Mouse (Mus musculus): Measurements from ENCODE around the gene Fam129b. TPM values are rescaled to one million over a fixed set of nuclear protein-coding genes. Genes with fewer than 3 reads are reported as not detected.

The Fam129b gene
- polyA plus RNA-seq, 1 experiment from 2014 or later: 13.8 TPM

GRCm38 (mm10) chr2:32881054-32881453 lies 5.1 kb downstream of the Fam129b start:
- Histone ChIP-seq H3K4me2 (ENCODE audit: low read length) (no peak overlapping the region), H3K4me1 (ENCODE audit: control insufficient read depth, insufficient read depth, low read length) (peaks cover 28% of the 10 kb centered on the region), H3K27ac (ENCODE audit: low read depth, low read length) (no peak overlapping the region), H3K4me3 (ENCODE audit: low read depth, low read length) (no peak overlapping the region), H3K27me3 (replicated peaks; ENCODE audit: control insufficient read depth, insufficient read depth, low read length) (no peaks in the 10 kb centered on the region), H3K9me3 (replicated peaks; ENCODE audit: control insufficient read depth, low read length) (no peaks in the 10 kb centered on the region), H3K36me3 (ENCODE audit: control insufficient read depth, insufficient read depth, low read length) (no peaks in the 10 kb centered on the region), H3K9ac (ENCODE audit: low read length) (no peak overlapping the region)
- 24% methylated on average over 6 of the region's 6 CpGs for WGBS
- DNase-seq (ENCODE audit: low spot score) (no peak), ATAC-seq (no peak)

- ATAC-seq: no peak
- Histone ChIP-seq H3K9ac (ENCODE audit: low read length) (0 out of 2 replicates have a peak overlapping the region, but pooled peaks have one; percentile 7), H3K4me3 (ENCODE audit: low read depth, low read length) (no peak overlapping the region), H3K9me3 (replicated peaks; ENCODE audit: control insufficient read depth, low read length) (no peaks in the 10 kb centered on the region), H3K4me1 (ENCODE audit: control insufficient read depth, insufficient read depth, low read length) (peaks cover 25% of the 10 kb centered on the region), H3K4me2 (ENCODE audit: low read length) (no peak overlapping the region), H3K36me3 (ENCODE audit: control insufficient read depth, insufficient read depth, low read length) (no peaks in the 10 kb centered on the region), H3K27me3 (replicated peaks; ENCODE audit: control insufficient read depth, insufficient read depth, low read length) (no peaks in the 10 kb centered on the region), H3K27ac (ENCODE audit: low read depth, low read length) (0 out of 2 replicates have a peak overlapping the region, but pooled peaks have one; percentile 9)
- WGBS: 51% methylated on average over 3 of the region's 3 CpGs
- DNase-seq (ENCODE audit: low spot score): peak; percentile 40
Observed at GRCm38 (mm10) chr2:32881723-32882122, 5.8 kb downstream of the Fam129b start.

- H3K4me1 ChIP-seq (ENCODE audit: control insufficient read depth, insufficient read depth, low read length): peaks cover 19% of the 10 kb centered on the region
- H3K27ac ChIP-seq (ENCODE audit: low read depth, low read length): no peak overlapping the region
Observed at GRCm38 (mm10) chr2:32882283-32883043, 6.5 kb downstream of the Fam129b start.

GRCm38 (mm10) chr2:32884745-32885144 lies 8.8 kb downstream of the Fam129b start:
- DNase-seq (ENCODE audit: low spot score): no peak
- H3K27ac ChIP-seq (ENCODE audit: low read depth, low read length): no peak overlapping the region
- no peak overlapping the region for H3K4me2 ChIP-seq (ENCODE audit: low read length)
- H3K36me3 ChIP-seq (ENCODE audit: control insufficient read depth, insufficient read depth, low read length): no peaks in the 10 kb centered on the region
- WGBS: 44% methylated on average over 7 of the region's 7 CpGs
- no peak overlapping the region for H3K9ac ChIP-seq (ENCODE audit: low read length)
- H3K4me1 ChIP-seq (ENCODE audit: control insufficient read depth, insufficient read depth, low read length): peaks cover 16% of the 10 kb centered on the region
- H3K4me3 ChIP-seq (ENCODE audit: low read depth, low read length): no peak overlapping the region
- ATAC-seq: no peak
- H3K27me3 ChIP-seq (replicated peaks; ENCODE audit: control insufficient read depth, insufficient read depth, low read length): no peaks in the 10 kb centered on the region
- H3K9me3 ChIP-seq (replicated peaks; ENCODE audit: control insufficient read depth, low read length): no peaks in the 10 kb centered on the region

More at GRCm38 (mm10) chr2:32882283-32883043, 6.5 kb downstream of the Fam129b start:
- Histone ChIP-seq H3K9me3 (replicated peaks; ENCODE audit: control insufficient read depth, low read length) (no peaks in the 10 kb centered on the region), H3K4me3 (ENCODE audit: low read depth, low read length) (no peak overlapping the region), H3K36me3 (ENCODE audit: control insufficient read depth, insufficient read depth, low read length) (no peaks in the 10 kb centered on the region), H3K9ac (ENCODE audit: low read length) (no peak overlapping the region), H3K4me2 (ENCODE audit: low read length) (no peak overlapping the region), H3K27me3 (replicated peaks; ENCODE audit: control insufficient read depth, insufficient read depth, low read length) (no peaks in the 10 kb centered on the region)
- DNase-seq (ENCODE audit: low spot score): no peak
- ATAC-seq: no peak
- 60% methylated on average over 17 of the region's 21 CpGs for WGBS

GRCm38 (mm10) chr2:32888029-32888428 lies 12.1 kb downstream of the Fam129b start:
- Histone ChIP-seq H3K4me2 (ENCODE audit: low read length) (no peak overlapping the region), H3K4me1 (ENCODE audit: control insufficient read depth, insufficient read depth, low read length) (0 out of 2 replicates have a peak, but pooled peaks cover 5% of the 10 kb centered on the region), H3K36me3 (ENCODE audit: control insufficient read depth, insufficient read depth, low read length) (no peaks in the 10 kb centered on the region), H3K4me3 (ENCODE audit: low read depth, low read length) (no peak overlapping the region), H3K27me3 (replicated peaks; ENCODE audit: control insufficient read depth, insufficient read depth, low read length) (no peaks in the 10 kb centered on the region), H3K9ac (ENCODE audit: low read length) (0 out of 2 replicates have a peak overlapping the region, but pooled peaks have one; percentile 40), H3K27ac (ENCODE audit: low read depth, low read length) (no peak overlapping the region), H3K9me3 (replicated peaks; ENCODE audit: control insufficient read depth, low read length) (no peaks in the 10 kb centered on the region)
- DNase-seq (ENCODE audit: low spot score) (no peak), ATAC-seq (no peak)
- 39% methylated on average over 9 of the region's 9 CpGs for WGBS

GRCm38 (mm10) chr2:32888551-32888950 lies 12.6 kb downstream of the Fam129b start:
- Histone ChIP-seq H3K4me1 (ENCODE audit: control insufficient read depth, insufficient read depth, low read length) (0 out of 2 replicates have a peak, but pooled peaks cover 5% of the 10 kb centered on the region), H3K9ac (ENCODE audit: low read length) (no peak overlapping the region), H3K36me3 (ENCODE audit: control insufficient read depth, insufficient read depth, low read length) (no peaks in the 10 kb centered on the region), H3K4me2 (ENCODE audit: low read length) (no peak overlapping the region), H3K27ac (ENCODE audit: low read depth, low read length) (no peak overlapping the region), H3K27me3 (replicated peaks; ENCODE audit: control insufficient read depth, insufficient read depth, low read length) (no peaks in the 10 kb centered on the region), H3K9me3 (replicated peaks; ENCODE audit: control insufficient read depth, low read length) (no peaks in the 10 kb centered on the region), H3K4me3 (ENCODE audit: low read depth, low read length) (no peak overlapping the region)
- ATAC-seq: no peak
- WGBS: 58% methylated on average over 3 of the region's 3 CpGs
- no peak for DNase-seq (ENCODE audit: low spot score)

- no peak overlapping the region for H3K4me3 ChIP-seq (ENCODE audit: low read depth, low read length)
- no peak overlapping the region for H3K9ac ChIP-seq (ENCODE audit: low read length)
- 80% methylated on average over 3 of the region's 3 CpGs for WGBS
- H3K9me3 ChIP-seq (replicated peaks; ENCODE audit: control insufficient read depth, low read length): no peaks in the 10 kb centered on the region
- peaks cover 9% of the 10 kb centered on the region for H3K4me1 ChIP-seq (ENCODE audit: control insufficient read depth, insufficient read depth, low read length)
- H3K4me2 ChIP-seq (ENCODE audit: low read length): no peak overlapping the region
- DNase-seq (ENCODE audit: low spot score): no peak
- no peak overlapping the region for H3K27ac ChIP-seq (ENCODE audit: low read depth, low read length)
- no peaks in the 10 kb centered on the region for H3K36me3 ChIP-seq (ENCODE audit: control insufficient read depth, insufficient read depth, low read length)
- H3K27me3 ChIP-seq (replicated peaks; ENCODE audit: control insufficient read depth, insufficient read depth, low read length): no peaks in the 10 kb centered on the region
- ATAC-seq: no peak
Observed at GRCm38 (mm10) chr2:32890280-32890679, 14.4 kb downstream of the Fam129b start.

GRCm38 (mm10) chr2:32891278-32891677 lies 15.4 kb downstream of the Fam129b start:
- Histone ChIP-seq H3K4me3 (ENCODE audit: low read depth, low read length) (no peak overlapping the region), H3K27ac (ENCODE audit: low read depth, low read length) (no peak overlapping the region), H3K4me2 (ENCODE audit: low read length) (no peak overlapping the region), H3K36me3 (ENCODE audit: control insufficient read depth, insufficient read depth, low read length) (no peaks in the 10 kb centered on the region), H3K27me3 (replicated peaks; ENCODE audit: control insufficient read depth, insufficient read depth, low read length) (no peaks in the 10 kb centered on the region), H3K9ac (ENCODE audit: low read length) (no peak overlapping the region), H3K4me1 (ENCODE audit: control insufficient read depth, insufficient read depth, low read length) (peaks cover 17% of the 10 kb centered on the region), H3K9me3 (replicated peaks; ENCODE audit: control insufficient read depth, low read length) (no peaks in the 10 kb centered on the region)
- WGBS: 79% methylated on average over 9 of the region's 9 CpGs
- ATAC-seq (no peak), DNase-seq (ENCODE audit: low spot score) (no peak)

- ATAC-seq (no peak), DNase-seq (ENCODE audit: low spot score) (no peak)
- Histone ChIP-seq H3K4me3 (ENCODE audit: low read depth, low read length) (no peak overlapping the region), H3K9ac (ENCODE audit: low read length) (no peak overlapping the region), H3K4me2 (ENCODE audit: low read length) (no peak overlapping the region), H3K4me1 (ENCODE audit: control insufficient read depth, insufficient read depth, low read length) (peaks cover 25% of the 10 kb centered on the region), H3K27me3 (replicated peaks; ENCODE audit: control insufficient read depth, insufficient read depth, low read length) (no peaks in the 10 kb centered on the region), H3K9me3 (replicated peaks; ENCODE audit: control insufficient read depth, low read length) (no peaks in the 10 kb centered on the region), H3K36me3 (ENCODE audit: control insufficient read depth, insufficient read depth, low read length) (no peaks in the 10 kb centered on the region), H3K27ac (ENCODE audit: low read depth, low read length) (no peak overlapping the region)
- WGBS: 91% methylated on average over 14 of the region's 14 CpGs
Observed at GRCm38 (mm10) chr2:32892490-32892889, 16.6 kb downstream of the Fam129b start.

Data from forebrain, embryonic 14.5 days (tissue).